Mouse (Mus musculus) ES-Bruce4 (cell line): ENCODE results near the gene Nyap2. TPM values are rescaled to one million over a fixed set of nuclear protein-coding genes. Genes with fewer than 3 reads are reported as not detected.

Experiments used
- H3K27ac ChIP-seq: 2 replicates; pipeline ENCODE4 v1.5.1; 2012; ENCODE audit warnings: low read length, inconsistent platforms; ENCODE audit not compliant: insufficient read depth
- H3K27me3 ChIP-seq: 2 replicates; pipeline ENCODE4 v1.6.1; 2012; ENCODE audit warnings: mild to moderate bottlenecking, low read length, inconsistent platforms; ENCODE audit not compliant: control insufficient read depth, poor library complexity, insufficient read depth, severe bottlenecking
- H3K36me3 ChIP-seq: 2 replicates; pipeline ENCODE4 v1.6.1; 2012; ENCODE audit warnings: inconsistent platforms, mild to moderate bottlenecking, low read length, moderate library complexity; ENCODE audit not compliant: control insufficient read depth, poor library complexity, insufficient read depth, severe bottlenecking
- H3K4me1 ChIP-seq: one replicate; pipeline ENCODE4 v1.8.1; 2011; ENCODE audit warnings: low read length; ENCODE audit not compliant: control insufficient read depth, insufficient read depth
- H3K4me3 ChIP-seq: 2 replicates; pipeline ENCODE4 v1.5.1; 2011; ENCODE audit warnings: low read depth, mild to moderate bottlenecking, low read length
- H3K9ac ChIP-seq: 2 replicates; pipeline ENCODE4 v1.6.1; 2012; ENCODE audit warnings: low read depth, mild to moderate bottlenecking, inconsistent platforms; ENCODE audit not compliant: poor library complexity, severe bottlenecking
- H3K9me3 ChIP-seq: replicated peaks from 2 replicates; pipeline ENCODE4 v1.6.1; 2012; ENCODE audit warnings: mild to moderate bottlenecking, low read length, inconsistent platforms; ENCODE audit not compliant: control insufficient read depth, poor library complexity, insufficient read depth, severe bottlenecking
- CTCF ChIP-seq: IDR thresholded peaks from one replicate; pipeline ENCODE4 v1.8.1; 2011; ENCODE audit warnings: low read depth, low read length
- EP300 ChIP-seq: IDR thresholded peaks from 2 replicates; pipeline ENCODE4 v1.6.1; 2011; ENCODE audit warnings: low read depth, low read length; ENCODE audit not compliant: insufficient read depth
- POLR2A ChIP-seq: IDR thresholded peaks from one replicate; pipeline ENCODE4 v1.8.1; 2011; ENCODE audit warnings: low read length; ENCODE audit not compliant: insufficient read depth
- polyA plus RNA-seq: library from polyadenylated mRNA; stranded (reverse); fragments of >200 nt; gene quantifications from 2 replicates; pipeline ENCODE4 v1.2.4, GENCODE M21; 2011; ENCODE audit warnings: low read depth; ENCODE audit not compliant: missing spikeins, insufficient read depth, insufficient read length

Gene Nyap2
- polyA plus RNA-seq, 1 experiment = not detected

- Histone ChIP-seq H3K9me3 (no peaks in the 10 kb centered on the region), H3K4me1 (no peaks in the 10 kb centered on the region), H3K9ac (no peak overlapping the region), H3K4me3 (no peak overlapping the region), H3K27me3 (no peaks in the 10 kb centered on the region), H3K36me3 (no peaks in the 10 kb centered on the region), H3K27ac (no peak overlapping the region)
- TF ChIP-seq POLR2A (no peak), EP300 (no peak), CTCF (no peak)
Observed at GRCm38 (mm10) chr1:81303389-81303788, 226.6 kb downstream of the Nyap2 start.

- H3K27ac ChIP-seq = no peak overlapping the region
- no peaks in the 10 kb centered on the region for H3K4me1 ChIP-seq
- H3K4me3 ChIP-seq = no peak overlapping the region
- H3K9ac ChIP-seq = no peak overlapping the region
- H3K36me3 ChIP-seq = no peaks in the 10 kb centered on the region
- no peaks in the 10 kb centered on the region for H3K27me3 ChIP-seq
- TF ChIP-seq CTCF (peak; percentile 5), EP300 (no peak)
- H3K9me3 ChIP-seq = no peaks in the 10 kb centered on the region
Observed at GRCm38 (mm10) chr1:81307407-81307806, 230.7 kb downstream of the Nyap2 start.

- H3K36me3 ChIP-seq = no peaks in the 10 kb centered on the region
- H3K9ac ChIP-seq = no peak overlapping the region
- H3K4me1 ChIP-seq = no peaks in the 10 kb centered on the region
- H3K9me3 ChIP-seq = no peaks in the 10 kb centered on the region
- TF ChIP-seq CTCF (no peak), EP300 (no peak), POLR2A (no peak)
- H3K4me3 ChIP-seq = no peak overlapping the region
- no peak overlapping the region for H3K27ac ChIP-seq
- H3K27me3 ChIP-seq = no peaks in the 10 kb centered on the region
Observed at GRCm38 (mm10) chr1:81307934-81308333, 231.2 kb downstream of the Nyap2 start.

- TF ChIP-seq CTCF = peak; percentile 25
- TF ChIP-seq EP300 = no peak
- Histone ChIP-seq H3K27ac (no peak overlapping the region), H3K36me3 (no peaks in the 10 kb centered on the region), H3K9me3 (no peaks in the 10 kb centered on the region), H3K4me1 (no peaks in the 10 kb centered on the region), H3K4me3 (no peak overlapping the region), H3K27me3 (no peaks in the 10 kb centered on the region), H3K9ac (no peak overlapping the region)
Observed at GRCm38 (mm10) chr1:81310087-81310626, 233.4 kb downstream of the Nyap2 start.

GRCm38 (mm10) chr1:81316403-81316994, 239.7 kb downstream of the Nyap2 start:
- H3K4me3 ChIP-seq = no peak overlapping the region
- peaks cover 3% of the 10 kb centered on the region; the same call in 1 of the 2 replicates for H3K9me3 ChIP-seq
- no peaks in the 10 kb centered on the region for H3K4me1 ChIP-seq
- H3K27ac ChIP-seq = no peak overlapping the region
- H3K27me3 ChIP-seq = no peaks in the 10 kb centered on the region
- H3K36me3 ChIP-seq = no peaks in the 10 kb centered on the region
- H3K9ac ChIP-seq = no peak overlapping the region
- TF ChIP-seq EP300 = no peak
- TF ChIP-seq CTCF = peak; percentile 5

- no peaks in the 10 kb centered on the region for H3K4me1 ChIP-seq
- H3K4me3 ChIP-seq = no peak overlapping the region
- H3K9ac ChIP-seq = no peak overlapping the region
- H3K27me3 ChIP-seq = no peaks in the 10 kb centered on the region
- no peak overlapping the region for H3K27ac ChIP-seq
- no peaks in the 10 kb centered on the region for H3K36me3 ChIP-seq
- peaks cover 3% of the 10 kb centered on the region; the same call in 1 of the 2 replicates for H3K9me3 ChIP-seq
- TF ChIP-seq POLR2A = no peak
- no peak for TF ChIP-seq CTCF
Observed at GRCm38 (mm10) chr1:81316995-81317413, 240.3 kb downstream of the Nyap2 start.
